Mouse (Mus musculus) liver, adult 2 months (tissue): Measurements from ENCODE around the gene Nxn. TPM values are rescaled to one million over a fixed set of nuclear protein-coding genes. Genes with fewer than 3 reads are reported as not detected.

Experiments
- DNase-seq: peaks from one replicate; pipeline ENCODE4 v3.0.0-alpha.2; 2011; ENCODE audit warnings: low read depth, low spot score; ENCODE audit errors: extremely low read depth
- H3K27ac ChIP-seq: fragments of 200-500 bp; replicated peaks from 2 replicates; pipeline ENCODE4 v1.5.1; 2012; ENCODE audit warnings: low read depth, mild to moderate bottlenecking, control low read depth, inconsistent platforms, low read length; ENCODE audit not compliant: insufficient read depth
- H3K27me3 ChIP-seq: fragments of 200-500 bp; 2 replicates; pipeline ENCODE4 v1.6.1; 2012; ENCODE audit warnings: mild to moderate bottlenecking, moderate library complexity, low read length, inconsistent platforms; ENCODE audit not compliant: control insufficient read depth, insufficient read depth
- H3K36me3 ChIP-seq: fragments of 200-500 bp; 2 replicates; pipeline ENCODE4 v1.6.1; 2012; ENCODE audit warnings: low read length, inconsistent platforms; ENCODE audit not compliant: control insufficient read depth, insufficient read depth
- H3K4me1 ChIP-seq: fragments of 200-500 bp; 2 replicates; pipeline ENCODE4 v1.6.1; 2011; ENCODE audit warnings: low read length; ENCODE audit not compliant: control insufficient read depth, insufficient read depth
- H3K4me3 ChIP-seq: fragments of 200-500 bp; 2 replicates; pipeline ENCODE4 v1.5.1; 2011; ENCODE audit warnings: low read depth, mild to moderate bottlenecking, control low read depth, low read length, moderate library complexity; ENCODE audit not compliant: insufficient read depth
- H3K79me2 ChIP-seq: fragments of 200-500 bp; 2 replicates; pipeline ENCODE4 v1.6.1; 2012; ENCODE audit warnings: inconsistent platforms, mild to moderate bottlenecking, low read length, moderate library complexity; ENCODE audit not compliant: control insufficient read depth, insufficient read depth
- H3K9ac ChIP-seq: fragments of 200-500 bp; 2 replicates; pipeline ENCODE4 v1.6.1; 2012; ENCODE audit warnings: low read depth, mild to moderate bottlenecking, control low read depth, inconsistent platforms, low read length
- CTCF ChIP-seq: fragments of 200-500 bp; IDR thresholded peaks from 2 replicates; pipeline ENCODE4 v1.5.1; 2011; ENCODE audit warnings: low read depth, low read length, control low read depth
- POLR2A ChIP-seq: fragments of 200-500 bp; IDR thresholded peaks from 2 replicates; pipeline ENCODE4 v1.6.1; 2011; ENCODE audit warnings: low read length, control low read depth; ENCODE audit not compliant: insufficient read depth; ENCODE audit errors: extremely low read depth
- WGBS: fragments of 180-500 bp; shearing (Covaris S2); methylation state at CpG from one replicate; pipeline ENCODE4 v1.1.7; 2018; 5-methylcytosine and 5-hydroxymethylcytosine counted together
- polyA plus RNA-seq: library from polyadenylated mRNA; depleted of rRNA; stranded (reverse); fragments of >200 nt; gene quantifications from 2 replicates; pipeline ENCODE4 v1.2.3, GENCODE M21; 2012
- total RNA-seq: library from RNA; depleted of rRNA; stranded (reverse); fragments of >200 nt; gene quantifications from 2 replicates; pipeline ENCODE4 v1.2.3, GENCODE M21; 2014

Nxn gene
- total and polyA plus RNA-seq, 2 experiments = 1.0 to 1.6 TPM

GRCm38 (mm10) chr11:76337236-76337635 lies 61.7 kb downstream of the Nxn start:
- no peak overlapping the region for H3K9ac ChIP-seq
- WGBS = 89% methylated on average over 9 of the region's 9 CpGs
- H3K27ac ChIP-seq = no peak overlapping the region
- H3K79me2 ChIP-seq = no peaks in the 10 kb centered on the region
- H3K4me3 ChIP-seq = no peak overlapping the region
- DNase-seq = no peak
- no peaks in the 10 kb centered on the region for H3K27me3 ChIP-seq
- H3K4me1 ChIP-seq = no peaks in the 10 kb centered on the region
- TF ChIP-seq POLR2A (no peak), CTCF (no peak)
- no peaks in the 10 kb centered on the region for H3K36me3 ChIP-seq

- H3K79me2 ChIP-seq = no peaks in the 10 kb centered on the region
- H3K9ac ChIP-seq = no peak overlapping the region
- no peak overlapping the region for H3K4me3 ChIP-seq
- H3K36me3 ChIP-seq = no peaks in the 10 kb centered on the region
- no peaks in the 10 kb centered on the region for H3K4me1 ChIP-seq
- DNase-seq = no peak
- H3K27me3 ChIP-seq = no peaks in the 10 kb centered on the region
- H3K27ac ChIP-seq = no peak overlapping the region
- no peak for TF ChIP-seq POLR2A
- TF ChIP-seq CTCF = no peak
Observed at GRCm38 (mm10) chr11:76336224-76336623, 62.7 kb downstream of the Nxn start.

DNA sequence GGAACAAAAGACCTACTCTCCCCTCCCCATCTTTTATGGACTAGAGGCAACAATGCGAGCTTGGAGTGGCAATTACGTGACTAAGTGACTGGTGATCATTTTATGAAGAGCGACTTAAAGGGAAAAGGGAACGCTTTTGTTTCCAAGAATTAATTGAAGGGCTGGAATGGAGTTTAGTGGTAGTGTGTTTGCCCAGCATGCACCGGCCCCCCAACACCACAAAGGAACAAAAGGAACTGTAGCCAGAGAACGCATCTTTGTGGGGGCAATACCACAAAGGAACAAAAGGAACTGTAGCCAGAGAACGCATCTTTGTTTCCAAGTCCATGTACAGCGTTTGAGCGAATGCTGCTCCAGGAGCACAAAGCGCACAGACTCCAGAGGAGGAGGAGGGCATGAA lies 64.0 kb downstream of the Nxn start:
- no peak overlapping the region for H3K4me3 ChIP-seq
- WGBS = 94% methylated on average over 10 of the region's 10 CpGs
- TF ChIP-seq POLR2A = no peak
- no peak for TF ChIP-seq CTCF
- no peaks in the 10 kb centered on the region for H3K27me3 ChIP-seq
- H3K9ac ChIP-seq = no peak overlapping the region
- H3K27ac ChIP-seq = no peak overlapping the region
- no peaks in the 10 kb centered on the region for H3K79me2 ChIP-seq
- DNase-seq = no peak
- H3K36me3 ChIP-seq = no peaks in the 10 kb centered on the region
- H3K4me1 ChIP-seq = no peaks in the 10 kb centered on the region

GRCm38 (mm10) chr11:76332240-76332639 lies 66.7 kb downstream of the Nxn start:
- no peak for DNase-seq
- H3K27ac ChIP-seq = no peak overlapping the region
- no peak overlapping the region for H3K9ac ChIP-seq
- H3K79me2 ChIP-seq = no peaks in the 10 kb centered on the region
- TF ChIP-seq POLR2A (no peak), CTCF (no peak)
- H3K4me3 ChIP-seq = no peak overlapping the region
- H3K4me1 ChIP-seq = no peaks in the 10 kb centered on the region; the same call in 1 of the 2 replicates
- 0 out of 2 replicates have a peak, but pooled peaks cover 3% of the 10 kb centered on the region for H3K27me3 ChIP-seq
- H3K36me3 ChIP-seq = no peaks in the 10 kb centered on the region
- 64% methylated on average over 5 of the region's 5 CpGs for WGBS

DNA sequence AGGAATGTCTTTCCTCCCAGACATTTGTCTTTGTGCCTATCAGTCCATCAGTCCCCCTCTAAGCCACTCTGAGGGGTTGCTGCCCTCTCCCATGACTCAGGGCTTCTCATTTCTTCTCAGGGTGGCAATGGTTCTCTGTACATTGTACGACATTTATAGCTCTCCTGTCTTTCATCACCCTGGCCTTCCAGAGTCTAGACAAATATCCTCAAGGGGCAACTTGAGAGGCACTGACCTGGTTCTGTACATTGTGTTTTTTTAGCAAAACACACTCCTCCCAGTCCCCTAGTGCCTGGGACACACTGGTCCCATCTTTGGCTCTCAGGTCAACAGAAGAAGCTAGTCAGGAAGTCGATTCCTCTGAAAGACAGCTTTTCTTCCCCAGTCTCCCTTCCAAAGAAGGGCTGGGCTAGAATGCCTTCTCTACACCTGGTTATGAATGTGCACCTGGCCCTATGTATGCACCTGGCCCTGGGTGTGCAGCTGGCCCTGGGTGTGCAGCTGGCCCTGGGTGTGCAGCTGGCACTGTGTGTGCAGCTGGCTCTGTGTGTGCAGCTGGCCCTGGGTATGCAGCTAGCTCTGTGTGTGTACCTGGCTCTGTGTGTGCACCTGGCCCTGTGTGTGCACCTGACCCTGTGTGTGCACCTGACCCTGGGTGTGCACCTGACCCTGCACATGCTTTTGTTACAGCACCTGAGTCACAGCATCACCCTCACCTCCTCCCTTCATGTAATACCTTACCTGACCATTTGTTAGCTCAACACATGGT lies 70.2 kb downstream of the Nxn start:
- Histone ChIP-seq H3K4me3 (no peak overlapping the region), H3K79me2 (no peaks in the 10 kb centered on the region), H3K27ac (no peak overlapping the region), H3K9ac (no peak overlapping the region), H3K27me3 (0 out of 2 replicates have a peak, but pooled peaks cover 3% of the 10 kb centered on the region), H3K36me3 (no peaks in the 10 kb centered on the region), H3K4me1 (no peaks in the 10 kb centered on the region; the same call in 1 of the 2 replicates)
- TF ChIP-seq CTCF (no peak), POLR2A (no peak)
- 66% methylated on average over 2 of the region's 2 CpGs for WGBS
- DNase-seq = no peak

DNA sequence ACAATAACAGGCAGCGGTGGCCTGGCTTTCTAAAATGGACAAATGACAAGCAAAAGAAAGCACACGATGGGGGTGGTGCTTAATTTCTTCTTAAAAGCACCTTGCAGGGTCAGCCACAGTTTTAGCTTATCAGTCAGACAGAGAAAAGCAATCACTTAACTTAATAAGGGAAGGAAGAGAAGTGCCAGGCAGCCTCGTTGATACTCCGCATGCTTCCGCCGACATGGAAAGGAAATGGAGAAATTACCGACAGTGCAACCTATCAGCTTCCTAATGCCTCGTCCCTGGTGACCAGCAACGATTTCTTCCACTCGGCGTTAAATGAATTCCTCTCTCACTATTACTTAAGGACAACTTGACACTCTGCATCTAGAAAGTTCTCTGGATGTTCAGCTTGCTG lies 70.9 kb downstream of the Nxn start:
- Histone ChIP-seq H3K9ac (no peak overlapping the region), H3K4me1 (no peaks in the 10 kb centered on the region; the same call in 1 of the 2 replicates), H3K27ac (no peak overlapping the region), H3K4me3 (no peak overlapping the region), H3K79me2 (no peaks in the 10 kb centered on the region), H3K27me3 (0 out of 2 replicates have a peak, but pooled peaks cover 3% of the 10 kb centered on the region), H3K36me3 (no peaks in the 10 kb centered on the region)
- TF ChIP-seq CTCF (no peak), POLR2A (no peak)
- DNase-seq = no peak
- WGBS = 61% methylated on average over 11 of the region's 11 CpGs
